Mouse (Mus musculus): ENCODE measurements at regions not wholly inside any gene's neighbourhood (a gene's known extent, or its start where the extent isn't known, plus 50 kb on each side); places are given as distances from the start of the nearest gene placed in this dataset.
A peak's percentile ranks its signal among the peaks of the same experiment; 100 is the strongest.

DNA sequence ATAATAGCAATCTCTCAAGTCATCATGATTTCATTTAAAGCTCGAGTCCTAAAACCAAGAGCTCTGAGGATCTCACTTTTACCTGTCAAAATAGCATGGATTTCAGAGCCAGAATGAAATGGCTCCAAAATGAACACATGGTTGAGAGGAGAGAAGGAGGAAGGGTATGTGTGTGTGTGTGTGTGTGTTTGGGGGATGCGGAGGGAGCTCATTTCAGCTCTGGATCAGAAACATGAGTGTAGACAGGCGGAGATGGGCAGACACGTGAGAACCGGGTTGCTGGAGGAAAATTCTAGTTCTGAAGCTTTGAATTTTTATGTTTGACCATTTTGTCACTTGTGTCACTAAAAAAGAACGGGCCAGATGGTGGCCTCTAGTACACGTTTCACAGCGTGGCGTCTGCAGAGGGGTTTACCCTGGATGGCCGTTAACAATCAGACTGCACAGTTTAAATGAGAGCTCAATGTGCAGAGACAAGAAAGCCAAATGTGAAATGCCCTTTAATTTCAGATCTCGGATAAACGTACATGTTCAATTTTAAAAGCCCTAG, 232.5 kb upstream of the Tbc1d5 start:
- no peak for DNase-seq
- intact Hi-C loops (cut with DNase I; ENCODE audit: low total_unique reads), result no loop called here

DNA sequence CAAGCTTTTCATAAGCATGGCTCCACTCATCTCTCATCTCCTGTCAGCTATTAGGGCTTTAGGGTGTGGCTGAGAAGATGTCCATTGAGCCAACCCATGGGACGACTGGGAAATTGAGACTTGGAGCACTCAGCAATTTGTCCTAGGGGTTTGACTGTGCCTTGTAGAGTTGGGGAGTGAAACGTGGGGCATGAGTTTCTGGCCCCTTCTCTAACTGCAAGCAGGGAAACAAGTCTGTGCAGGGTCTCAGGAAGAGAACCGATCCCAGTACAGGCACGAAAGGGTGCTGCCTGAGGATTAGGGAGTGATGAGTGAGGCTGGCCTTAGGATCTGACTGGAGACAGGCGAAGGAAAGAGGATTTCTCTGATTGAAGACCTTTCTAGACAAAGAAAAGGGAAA, 229.7 kb upstream of the Tbc1d5 start:
- intact Hi-C loops (cut with DNase I; ENCODE audit: low total_unique reads), result no loop called here
- DNase-seq, result no peak

DNA sequence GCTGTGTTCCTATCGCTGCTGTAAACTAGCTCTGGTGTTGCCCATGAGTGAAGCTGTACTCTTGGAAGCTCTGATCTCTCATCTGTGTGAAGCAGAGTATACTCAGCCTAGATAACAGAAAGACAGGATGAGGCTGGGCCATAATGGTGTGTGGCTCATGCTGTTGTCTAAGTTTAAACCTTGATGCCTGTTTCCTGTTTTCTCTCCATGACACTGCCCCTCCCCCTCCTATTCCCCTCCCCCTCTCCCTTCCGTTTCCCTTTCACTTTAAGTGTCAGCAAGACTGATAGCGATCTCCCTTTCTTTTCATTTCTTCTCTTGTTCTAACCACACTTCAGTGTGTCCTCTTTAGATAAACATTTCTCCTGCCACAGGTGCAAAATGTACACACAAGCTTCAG, 229.2 kb upstream of the Tbc1d5 start:
- intact Hi-C loops (cut with DNase I; ENCODE audit: low total_unique reads), result no loop called here

GRCm38 (mm10) chr17:51407046-51407445, 227.9 kb upstream of the Tbc1d5 start:
- no peak for DNase-seq
- intact Hi-C loops (cut with DNase I; ENCODE audit: low total_unique reads), result no loop called here

More for the DNA sequence above, 229.2 kb upstream of the Tbc1d5 start:
- no peak for DNase-seq

DNA sequence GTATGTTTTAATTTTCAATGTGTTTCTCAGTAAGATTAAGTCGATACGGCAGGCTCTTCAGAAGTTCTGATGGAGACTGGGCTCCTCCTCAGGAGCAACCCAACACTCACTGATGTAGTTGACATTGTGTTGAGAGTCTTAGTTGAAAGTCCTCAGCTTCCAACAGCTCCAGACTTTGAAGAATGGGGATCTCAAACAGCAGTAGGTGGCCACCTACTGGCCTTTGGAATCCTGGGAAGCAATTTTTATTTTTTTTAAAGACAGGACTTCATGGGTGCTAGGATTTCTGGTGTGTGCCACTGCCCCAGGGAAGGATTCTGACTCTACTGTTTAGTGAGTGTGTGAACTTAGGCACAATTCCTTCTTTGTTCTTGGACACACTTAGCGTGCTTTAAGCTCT, 225.9 kb upstream of the Tbc1d5 start:
- DNase-seq, result no peak
- intact Hi-C loops (cut with DNase I; ENCODE audit: low total_unique reads), result no loop called here

DNA sequence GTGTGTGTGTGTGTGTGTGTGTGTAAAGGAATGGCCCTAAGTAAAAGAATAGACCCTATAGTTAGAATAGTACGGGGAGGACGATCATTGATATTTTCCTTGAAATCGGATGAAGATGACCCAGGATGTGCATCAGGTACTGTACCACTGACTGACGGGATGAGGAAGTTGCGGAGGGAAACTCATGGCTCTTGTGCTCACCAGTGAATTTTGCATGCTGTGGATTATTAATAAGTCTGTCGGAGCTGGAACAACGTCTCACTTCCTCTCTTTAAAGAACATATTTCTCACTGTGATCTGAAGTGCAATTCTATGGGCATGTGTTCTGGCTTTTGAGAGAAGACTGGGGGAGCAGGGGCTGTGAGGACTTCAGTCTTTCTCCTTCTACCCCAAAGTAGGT, 218.8 kb upstream of the Tbc1d5 start:
- no peak for DNase-seq
- intact Hi-C loops (cut with DNase I; ENCODE audit: low total_unique reads), result no loop called here

DNA sequence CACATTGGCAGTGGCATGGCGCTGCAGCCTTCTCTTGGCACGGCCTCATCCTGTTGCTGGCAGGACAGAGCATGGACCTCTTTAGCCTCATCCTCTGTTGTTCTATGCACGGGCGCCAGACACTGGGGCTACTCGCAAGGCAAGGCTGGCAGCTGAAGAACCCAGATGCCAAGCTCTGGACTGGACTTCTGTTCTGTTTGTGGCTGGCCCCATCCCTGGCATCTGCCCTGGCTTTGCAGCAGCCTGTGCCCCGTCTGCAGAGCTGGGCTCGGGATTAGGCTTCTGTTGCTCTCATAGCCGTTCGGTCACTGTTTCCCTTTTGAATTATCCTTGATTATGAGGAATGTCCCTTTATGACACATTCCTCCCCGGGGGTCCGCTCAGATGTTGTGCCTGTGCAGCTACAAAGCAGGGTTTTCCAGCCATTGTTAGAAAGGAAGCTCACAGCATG, 214.6 kb upstream of the Tbc1d5 start:
- DNase-seq, result peak; percentile 24
- intact Hi-C loops (cut with DNase I; ENCODE audit: low total_unique reads), result no loop called here

GRCm38 (mm10) chr17:51391871-51392270, 212.7 kb upstream of the Tbc1d5 start:
- DNase-seq, result no peak
- intact Hi-C loops (cut with DNase I; ENCODE audit: low total_unique reads), result no loop called here

- no peak for DNase-seq
- intact Hi-C loops (cut with DNase I; ENCODE audit: low total_unique reads), result no loop called here
Observed at GRCm38 (mm10) chr17:51382552-51382951, 203.4 kb upstream of the Tbc1d5 start.

DNA sequence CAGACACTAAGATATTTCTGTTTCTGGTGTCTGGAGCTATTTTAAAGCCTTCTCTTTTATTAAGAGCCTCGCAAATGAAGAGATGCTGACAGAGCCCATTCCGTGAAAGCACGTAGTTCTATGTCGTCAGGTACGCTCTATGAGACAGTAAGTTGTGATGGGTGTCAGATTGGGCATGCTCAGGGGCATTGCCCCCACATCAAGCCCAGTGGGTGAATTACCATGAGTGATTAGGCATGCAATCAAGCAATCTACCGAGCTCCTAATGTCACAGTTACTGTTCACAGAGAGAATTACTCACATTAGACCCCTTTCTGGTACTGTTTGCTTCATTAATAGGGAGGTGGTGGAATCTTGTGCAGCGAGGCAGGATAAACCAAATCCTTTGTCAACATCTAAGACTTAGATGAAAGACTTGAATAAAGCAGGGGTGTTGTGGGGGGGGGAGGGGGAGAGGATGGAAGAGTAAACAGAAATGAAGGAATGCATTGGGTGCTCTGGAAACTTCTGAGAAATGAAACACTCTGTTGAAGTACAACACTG, 192.9 kb upstream of the Tbc1d5 start:
- DNase-seq, result no peak
- intact Hi-C loops (cut with DNase I; ENCODE audit: low total_unique reads), result no loop called here

DNA sequence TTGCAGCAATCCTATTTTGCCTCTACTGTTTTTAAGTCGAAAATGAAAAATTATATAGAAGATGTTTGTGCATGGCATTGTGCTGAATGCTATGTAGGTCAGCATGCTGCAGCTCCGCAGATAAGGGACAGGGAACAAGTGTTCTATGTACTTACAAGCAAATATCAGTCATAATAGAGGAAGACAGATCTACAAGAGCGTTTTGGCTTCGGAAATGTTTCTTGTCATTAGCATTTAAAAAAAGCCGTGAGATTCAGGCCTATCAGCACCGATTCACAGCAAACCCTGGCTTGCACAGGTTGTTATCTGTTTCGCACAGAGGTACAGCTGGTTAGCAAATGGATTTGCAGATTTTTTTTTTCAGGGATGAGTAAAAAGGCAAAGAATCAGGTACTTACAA, 191.8 kb upstream of the Tbc1d5 start:
- DNase-seq, result no peak
- intact Hi-C loops (cut with DNase I; ENCODE audit: low total_unique reads), result no loop called here

DNA sequence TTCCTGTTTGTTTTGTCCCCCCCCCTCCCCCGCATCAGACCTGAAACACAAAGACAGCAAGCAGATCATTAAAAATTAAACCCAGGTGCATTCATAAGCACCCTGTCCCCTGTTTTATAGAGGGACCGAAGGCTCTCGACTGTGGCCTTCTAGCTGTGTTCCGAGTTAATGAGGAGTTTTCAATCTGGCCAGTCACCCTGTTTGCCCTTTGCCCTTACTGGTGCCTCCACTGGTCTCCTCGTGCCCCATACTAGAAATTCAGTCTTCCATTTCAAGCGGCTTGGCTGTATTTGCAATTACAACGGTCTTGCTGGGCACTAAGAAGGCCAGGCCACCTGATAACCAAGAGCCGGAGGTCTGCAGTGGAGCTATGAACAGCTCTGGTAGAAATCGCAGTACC, 190.9 kb upstream of the Tbc1d5 start:
- no peak for DNase-seq
- intact Hi-C loops (cut with DNase I; ENCODE audit: low total_unique reads), result no loop called here

DNA sequence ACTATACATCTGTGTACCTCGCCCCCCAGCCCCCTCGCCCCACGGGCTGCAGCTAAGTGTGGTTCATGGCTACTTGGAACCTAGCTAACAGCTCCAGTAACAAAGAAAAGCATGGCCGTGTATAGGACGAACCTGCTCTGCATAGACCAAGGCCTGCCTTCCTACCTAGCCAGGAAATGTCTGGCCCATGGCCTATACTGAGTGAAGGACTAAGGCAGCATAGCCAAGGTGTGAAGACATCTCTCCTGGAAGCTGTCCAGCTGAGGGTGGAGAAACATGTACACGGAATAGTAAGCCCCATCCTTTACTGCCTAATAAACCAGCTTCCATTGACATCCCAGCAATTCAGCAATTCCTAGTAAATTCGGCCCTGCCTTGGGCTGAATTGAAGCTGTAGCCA, 183.6 kb upstream of the Tbc1d5 start:
- DNase-seq, result no peak
- intact Hi-C loops (cut with DNase I; ENCODE audit: low total_unique reads), result no loop called here

DNA sequence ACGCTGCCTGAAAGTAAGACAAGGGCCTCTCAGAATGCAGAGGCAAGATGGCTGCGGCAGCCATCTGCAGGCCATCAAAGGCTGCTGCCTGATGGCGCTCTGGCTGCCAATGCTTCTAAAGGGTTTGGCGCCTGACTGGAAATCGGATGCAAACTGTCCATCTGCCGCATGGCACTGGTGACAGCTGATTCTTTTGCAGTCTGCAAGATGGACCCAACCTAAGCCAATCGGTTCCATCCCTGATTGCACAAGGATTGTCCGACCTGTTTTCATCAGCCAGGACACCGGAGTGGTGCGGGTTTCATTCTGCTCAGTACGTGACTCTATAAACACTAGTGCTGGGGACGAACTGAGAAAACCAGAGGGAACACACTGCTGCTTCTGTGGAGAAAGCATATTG, 183.1 kb upstream of the Tbc1d5 start:
- DNase-seq, result no peak
- intact Hi-C loops (cut with DNase I; ENCODE audit: low total_unique reads), result no loop called here

DNA sequence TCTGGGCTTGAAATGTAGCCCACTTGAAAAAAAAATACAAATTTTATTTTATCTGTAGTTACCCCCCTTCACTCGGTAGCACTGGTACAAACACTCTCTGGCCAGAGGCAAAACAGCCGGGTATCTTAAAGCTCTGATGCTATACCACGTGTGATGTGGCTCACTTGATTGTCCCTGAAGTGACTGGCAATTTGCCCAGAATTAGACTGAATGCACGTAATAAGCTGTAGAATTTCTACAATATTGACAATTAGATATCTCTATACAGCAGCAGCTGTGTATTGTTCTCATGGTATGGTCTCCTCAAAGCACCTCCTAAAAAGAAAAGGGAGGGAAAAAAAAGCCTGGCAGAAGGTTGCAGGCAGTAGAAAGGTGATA, 179.2 kb upstream of the Tbc1d5 start:
- DNase-seq, result no peak
- intact Hi-C loops (cut with DNase I; ENCODE audit: low total_unique reads), result no loop called here

- DNase-seq, result no peak
- intact Hi-C loops (cut with DNase I; ENCODE audit: low total_unique reads), result no loop called here
Observed at GRCm38 (mm10) chr17:51357690-51358361, 178.7 kb upstream of the Tbc1d5 start.

GRCm38 (mm10) chr17:51356447-51356846, 177.3 kb upstream of the Tbc1d5 start:
- intact Hi-C loops (cut with DNase I; ENCODE audit: low total_unique reads), result no loop called here
- no peak for DNase-seq

DNA sequence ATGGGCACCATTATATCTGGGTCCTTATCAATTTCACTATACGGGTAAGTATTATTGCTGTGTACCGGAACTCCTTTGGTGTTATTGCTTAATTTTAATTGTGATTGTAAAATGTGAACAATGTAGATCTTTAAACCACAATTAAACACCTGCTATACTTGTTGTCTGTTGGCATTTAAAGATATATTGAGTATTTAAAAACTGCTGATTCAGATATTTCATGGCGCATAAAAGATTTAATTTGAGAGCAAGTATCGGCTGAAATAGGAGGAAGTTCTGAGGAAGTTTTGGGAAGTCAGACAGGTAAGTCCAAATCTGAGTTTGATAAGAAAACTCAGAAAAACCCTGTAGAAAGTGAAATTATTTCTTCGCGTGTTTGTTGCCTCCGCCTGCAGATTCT, 142.7 kb upstream of the Tbc1d5 start:
- no peak for DNase-seq
- intact Hi-C loops (cut with DNase I; ENCODE audit: low total_unique reads), result no loop called here

GRCm38 (mm10) chr17:51321025-51321424, 141.9 kb upstream of the Tbc1d5 start:
- intact Hi-C loops (cut with DNase I; ENCODE audit: low total_unique reads), result no loop called here
- no peak for DNase-seq

DNA sequence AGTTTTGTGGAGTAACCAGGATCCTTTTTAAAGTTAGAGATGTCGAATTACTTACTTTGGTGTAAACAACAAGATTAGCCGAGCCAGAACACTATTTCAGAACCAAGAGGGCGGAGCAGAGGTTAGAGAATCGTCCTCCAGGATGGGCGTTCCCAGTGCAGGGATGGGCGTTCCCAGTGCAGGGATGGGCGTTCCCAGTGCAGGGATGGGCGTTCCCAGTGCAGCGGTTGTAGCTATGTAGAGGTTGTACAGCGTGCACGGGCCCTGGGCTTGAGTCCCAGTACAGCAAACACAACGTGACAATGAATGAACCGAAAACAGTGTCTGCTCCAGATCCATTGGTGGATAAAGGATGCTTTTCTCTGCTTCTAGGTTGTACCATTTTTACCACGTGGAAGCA, 125.8 kb upstream of the Tbc1d5 start:
- DNase-seq, result no peak

DNA sequence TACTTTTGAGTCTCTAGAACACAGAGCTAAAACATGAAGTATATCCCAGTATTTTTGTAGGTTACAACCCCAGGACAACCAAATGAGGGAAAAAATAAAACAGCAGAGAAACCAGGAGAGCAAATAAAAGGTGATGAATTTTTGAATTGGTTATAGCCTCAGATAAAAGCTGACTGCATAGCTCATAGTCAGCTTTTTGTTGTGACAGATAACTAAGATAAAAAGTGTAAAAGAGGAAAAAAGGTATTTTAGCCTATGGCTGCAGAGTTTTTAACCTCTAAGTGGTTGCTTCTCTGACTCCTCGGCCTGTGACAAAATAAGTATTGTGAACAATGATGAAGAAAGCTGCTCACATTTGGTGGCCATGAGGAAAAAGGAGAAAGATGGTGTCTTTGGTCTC, 111.6 kb upstream of the Tbc1d5 start:
- no peak for DNase-seq
- intact Hi-C loops (cut with DNase I; ENCODE audit: low total_unique reads), result no loop called here

More for the DNA sequence above, 125.8 kb upstream of the Tbc1d5 start:
- intact Hi-C loops (cut with DNase I; ENCODE audit: low total_unique reads), result no loop called here

GRCm38 (mm10) chr17:51288751-51289150, 109.6 kb upstream of the Tbc1d5 start:
- DNase-seq, result peak; percentile 34
- intact Hi-C loops (cut with DNase I; ENCODE audit: low total_unique reads), result no loop called here
